Mouse (Mus musculus) midbrain, postnatal 0 days (tissue): ENCODE data around the gene Mfsd12. TPM values are rescaled to one million over a fixed set of nuclear protein-coding genes. Genes with fewer than 3 reads are reported as not detected.

Source experiments
- ATAC-seq: fragments of 200-750 bp; cut with Nextera tagmentation; 2 replicates; pipeline ENCODE4 v1.8.0; 2017; ENCODE audit warnings: moderate number of reproducible peaks, mild to moderate bottlenecking, moderate TSS enrichment, moderate library complexity; ENCODE audit not compliant: low FRiP score
- DNase-seq: peaks from one replicate; pipeline ENCODE4 v3.0.0-alpha.2; 2015; ENCODE audit warnings: low spot score
- H3K27ac ChIP-seq: fragments of 300-500 bp; sonication (generic); 2 replicates; pipeline ENCODE4 v1.5.1; 2014; ENCODE audit warnings: low read depth, mild to moderate bottlenecking, low read length, mixed read lengths
- H3K27me3 ChIP-seq: fragments of 300-500 bp; sonication (generic); 2 replicates; pipeline ENCODE4 v1.6.1; 2014; ENCODE audit warnings: low read length, control low read depth, mixed read lengths; ENCODE audit not compliant: insufficient read depth
- H3K36me3 ChIP-seq: fragments of 300-500 bp; sonication (generic); 2 replicates; pipeline ENCODE4 v1.6.1; 2014; ENCODE audit warnings: low read length, control low read depth, mixed read lengths; ENCODE audit not compliant: insufficient read depth
- H3K4me1 ChIP-seq: fragments of 300-500 bp; sonication (generic); 2 replicates; pipeline ENCODE4 v1.6.1; 2014; ENCODE audit warnings: mild to moderate bottlenecking, control low read depth, antibody characterized with exemption, low read length, mixed read lengths; ENCODE audit not compliant: insufficient read depth
- H3K4me2 ChIP-seq: fragments of 300-500 bp; sonication (generic); 2 replicates; pipeline ENCODE4 v1.6.1; 2014; ENCODE audit warnings: low read depth, mild to moderate bottlenecking, low read length, mixed read lengths; ENCODE audit not compliant: poor library complexity, severe bottlenecking
- H3K4me3 ChIP-seq: fragments of 300-500 bp; sonication (generic); 2 replicates; pipeline ENCODE4 v1.5.1; 2014; ENCODE audit warnings: low read depth, mild to moderate bottlenecking, low read length, moderate library complexity
- H3K9ac ChIP-seq: fragments of 300-500 bp; sonication (generic); replicated peaks from 2 replicates; pipeline ENCODE4 v1.6.1; 2014; ENCODE audit warnings: mild to moderate bottlenecking, low read length, moderate library complexity, mixed read lengths; ENCODE audit not compliant: poor library complexity, severe bottlenecking
- H3K9me3 ChIP-seq: fragments of 300-500 bp; sonication (generic); 2 replicates; pipeline ENCODE4 v1.6.1; 2016; ENCODE audit warnings: low read length, control low read depth
- CTCF ChIP-seq: IDR thresholded peaks from 2 replicates; pipeline ENCODE4 v1.5.1; 2016; ENCODE audit warnings: antibody characterized with exemption, mild to moderate bottlenecking
- WGBS: fragments of 180-500 bp; shearing (Covaris S2); extraction: QIAGEN DNeasy Blood & Tissue Kit; methylation state at CpG from one replicate; pipeline ENCODE4 v1.1.7; 2014; 5-methylcytosine and 5-hydroxymethylcytosine counted together
- polyA plus RNA-seq: library from polyadenylated mRNA; unstranded; fragments of >200 nt; fragmentation: Nextera tagmentation; extraction: Ambion mirVana; gene quantifications from 2 replicates; pipeline ENCODE4 v1.2.1, GENCODE M21; 2015
- total RNA-seq: library from RNA; depleted of rRNA; stranded (reverse); fragments of >200 nt; gene quantifications from 2 replicates; pipeline ENCODE4 v1.2.3, GENCODE M21; 2014

Mfsd12 gene
- total and polyA plus RNA-seq, 2 experiments from 2014 or later: 13.6 to 40.6 TPM

DNA sequence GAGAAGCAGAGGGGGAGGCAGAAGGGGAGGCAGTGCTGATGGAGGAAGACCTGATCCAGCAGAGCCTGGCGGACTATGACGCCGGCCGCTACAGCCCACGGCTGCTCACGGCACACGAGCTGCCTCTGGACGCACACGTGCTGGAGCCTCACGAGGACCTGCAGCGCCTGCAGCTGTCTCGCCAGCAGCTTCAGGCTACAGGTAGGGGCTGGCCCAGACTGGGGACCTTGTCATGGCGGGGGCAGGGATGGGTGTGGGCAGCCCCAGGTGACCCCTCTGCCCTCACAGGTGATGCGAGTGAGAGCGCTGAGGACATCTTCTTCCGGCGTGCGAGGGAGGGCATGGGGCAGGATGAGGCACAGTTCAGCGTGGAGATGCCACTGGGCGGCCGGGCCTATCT lies 32.1 kb upstream of the Mfsd12 start:
- no peak for TF ChIP-seq CTCF
- ATAC-seq (no peak), DNase-seq (no peak)
- H3K9ac ChIP-seq: no peak overlapping the region
- H3K4me2 ChIP-seq: no peak overlapping the region
- H3K9me3 ChIP-seq: no peaks in the 10 kb centered on the region
- WGBS: 91% methylated on average over 17 of the region's 21 CpGs
- H3K36me3 ChIP-seq: peaks cover 54% of the 10 kb centered on the region
- H3K27ac ChIP-seq: no peak overlapping the region
- H3K27me3 ChIP-seq: no peaks in the 10 kb centered on the region
- no peaks in the 10 kb centered on the region for H3K4me1 ChIP-seq
- H3K4me3 ChIP-seq: no peak overlapping the region

- no peak overlapping the region for H3K27ac ChIP-seq
- no peaks in the 10 kb centered on the region for H3K27me3 ChIP-seq
- ATAC-seq: no peak
- H3K36me3 ChIP-seq: peaks cover 54% of the 10 kb centered on the region
- DNase-seq: no peak
- 92% methylated on average over 18 of the region's 18 CpGs for WGBS
- TF ChIP-seq CTCF: no peak
- no peak overlapping the region for H3K4me2 ChIP-seq
- H3K9me3 ChIP-seq: no peaks in the 10 kb centered on the region
- no peaks in the 10 kb centered on the region for H3K4me1 ChIP-seq
- H3K4me3 ChIP-seq: no peak overlapping the region
- no peak overlapping the region for H3K9ac ChIP-seq
These were observed 31.5 kb upstream of the Mfsd12 start for GRCm38 (mm10) chr10:81325781-81326180.

GRCm38 (mm10) chr10:81326858-81327257 lies 30.4 kb upstream of the Mfsd12 start:
- ATAC-seq (no peak), DNase-seq (no peak)
- Histone ChIP-seq H3K27ac (no peak overlapping the region), H3K4me1 (no peaks in the 10 kb centered on the region), H3K9ac (no peak overlapping the region), H3K4me2 (no peak overlapping the region), H3K36me3 (peaks cover 54% of the 10 kb centered on the region), H3K9me3 (no peaks in the 10 kb centered on the region), H3K27me3 (no peaks in the 10 kb centered on the region), H3K4me3 (no peak overlapping the region)
- no peak for TF ChIP-seq CTCF
- 78% methylated on average over 6 of the region's 6 CpGs for WGBS

- Histone ChIP-seq H3K4me3 (no peak overlapping the region), H3K9me3 (no peaks in the 10 kb centered on the region), H3K27ac (no peak overlapping the region), H3K4me2 (no peak overlapping the region), H3K36me3 (peaks cover 47% of the 10 kb centered on the region), H3K9ac (no peak overlapping the region), H3K27me3 (peaks cover 8% of the 10 kb centered on the region), H3K4me1 (no peaks in the 10 kb centered on the region)
- no peak for TF ChIP-seq CTCF
- ATAC-seq: no peak
- no peak for DNase-seq
- 63% methylated on average over 2 of the region's 2 CpGs for WGBS
These were observed 29.3 kb upstream of the Mfsd12 start for GRCm38 (mm10) chr10:81327959-81328358.

GRCm38 (mm10) chr10:81328386-81328785 lies 28.9 kb upstream of the Mfsd12 start, which contains the start of gene Tbxa2r:
Gene Tbxa2r (plus strand): TSS chr10:81328731.
- 14% methylated on average over 10 of the region's 10 CpGs for WGBS
- Histone ChIP-seq H3K27me3 (peaks cover 11% of the 10 kb centered on the region), H3K36me3 (peaks cover 43% of the 10 kb centered on the region), H3K9me3 (no peaks in the 10 kb centered on the region), H3K4me2 (no peak within 1 kb of the TSS), H3K4me1 (no peaks in the 10 kb centered on the region), H3K9ac (no peak within 1 kb of the TSS), H3K27ac (no peak within 1 kb of the TSS), H3K4me3 (no peak within 1 kb of the TSS)
- DNase-seq: no peak
- no peak for ATAC-seq
- no peak for TF ChIP-seq CTCF

- ATAC-seq (no peak), DNase-seq (no peak)
- no peaks in the 10 kb centered on the region for H3K9me3 ChIP-seq
- no peak for TF ChIP-seq CTCF
- no peaks in the 10 kb centered on the region for H3K4me1 ChIP-seq
- peaks cover 11% of the 10 kb centered on the region for H3K27me3 ChIP-seq
- H3K4me3 ChIP-seq: no peak overlapping the region
- H3K9ac ChIP-seq: no peak overlapping the region
- WGBS: 74% methylated on average over 10 of the region's 10 CpGs
- no peak overlapping the region for H3K4me2 ChIP-seq
- H3K27ac ChIP-seq: no peak overlapping the region
- H3K36me3 ChIP-seq: peaks cover 33% of the 10 kb centered on the region
These were observed 27.9 kb upstream of the Mfsd12 start for GRCm38 (mm10) chr10:81329194-81329975.
